Mouse (Mus musculus) ES-Bruce4 (cell line): ENCODE measurements around the gene Ampd1.

Experiments
- CTCF ChIP-seq: IDR thresholded peaks from one replicate; pipeline ENCODE4 v1.8.1; 2011; ENCODE audit warnings: low read depth, low read length
- POLR2A ChIP-seq: IDR thresholded peaks from one replicate; pipeline ENCODE4 v1.8.1; 2011; ENCODE audit warnings: low read length; ENCODE audit not compliant: insufficient read depth

GRCm38 (mm10) chr3:103112216-103112615 lies 38.4 kb downstream of the Ampd1 start:
- TF ChIP-seq CTCF (no peak), POLR2A (no peak)
